In the genomic region with DNA sequence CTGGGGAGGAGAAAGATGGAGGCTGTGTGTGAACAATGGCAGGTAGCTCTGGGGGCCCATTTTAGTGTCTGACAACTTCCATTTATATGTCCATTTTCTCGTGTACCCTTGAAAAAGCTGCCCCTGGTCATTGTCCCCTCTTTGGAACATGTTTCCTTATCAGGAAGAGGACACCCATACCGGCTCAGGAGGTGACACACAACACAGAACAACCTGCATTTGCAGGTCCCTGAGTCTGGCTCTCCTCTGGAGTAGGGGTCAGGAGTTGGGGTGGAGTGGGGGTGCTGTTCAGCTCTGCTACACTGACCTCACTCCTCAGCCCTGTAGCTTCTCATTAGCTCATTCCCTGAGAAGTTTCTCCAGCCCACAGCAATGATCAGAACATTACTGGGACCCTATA, we compare ENCODE assay signal across 29 mouse cellular contexts.
DNase-seq lines count a peak whose midpoint lies in the region; ATAC-seq and TF ChIP-seq lines count a peak whose summit lies in the region.
"Had no signal": no experiment of that assay in that cellular context is flagged by ENCODE, and none has a peak within 500 bp of the region (broad histone marks: within the 10 kb centered on the region; RNA-seq: fewer than 3 reads in every experiment).

No protein-coding gene starts in this region.

- ATAC-seq in intestine, embryonic 14.5 days (replicated peaks; ENCODE audit: low FRiP score, low TSS enrichment, low read depth), result no peak
- ATAC-seq in intestine, embryonic 15.5 days, result no peak
- no peak for ATAC-seq in liver, embryonic 11.5 days (replicated peaks; ENCODE audit: low FRiP score)
- no peak for ATAC-seq in liver, embryonic 12.5 days
- ATAC-seq: activated CD4-positive, CD25-positive, alpha-beta regulatory T cell, adult 4 months; CD4-positive, CD25-positive, alpha-beta regulatory T cell, adult 4 months; forebrain, embryonic 14.5 days; Patski had no signal

- no peak overlapping the region for H3K27ac ChIP-seq in heart, adult 2 months
- H3K27ac ChIP-seq in intestine, embryonic 14.5 days (ENCODE audit: low read depth), result no peak overlapping the region
- no peak overlapping the region for H3K27ac ChIP-seq in intestine, embryonic 15.5 days
- H3K27ac ChIP-seq in liver, embryonic 11.5 days (ENCODE audit: low read depth, low read length), result no peak overlapping the region
- H3K27ac ChIP-seq in liver, embryonic 12.5 days, result no peak overlapping the region
- H3K27ac ChIP-seq: embryonic facial prominence, embryonic 13.5 days; embryonic facial prominence, embryonic 15.5 days; forebrain, embryonic 10.5 days; forebrain, embryonic 12.5 days had no signal

- TF ChIP-seq POLR2A in heart, adult 2 months (IDR thresholded peaks at IDR 0.05; ENCODE audit: insufficient read depth, low read depth, low read length), result no peak

- TF ChIP-seq CTCF in heart, adult 2 months (IDR thresholded peaks at IDR 0.05), result no peak

- peak; percentile 77 for DNase-seq in heart, adult 11 months
- DNase-seq in heart, adult 2 months, result no peak
- DNase-seq in intestine, embryonic 14.5 days (ENCODE audit: low spot score), result peak; percentile 32
- DNase-seq in liver, embryonic 11.5 days (ENCODE audit: low spot score), result peak; percentile 21
- DNase-seq in urinary bladder, postnatal 10 days (ENCODE audit: low spot score), result peak; percentile 2
- no peak for DNase-seq in urinary bladder, postnatal 14 days (ENCODE audit: low spot score)
- DNase-seq: adrenal gland, adult 8-10 months; adrenal gland, postnatal 14 days; adrenal gland, postnatal 36 days; B cell, adult 2 months; cerebellum, adult 11 months; cerebellum, adult 18-20 months; cerebellum, adult 8-10 months; cerebellum, adult 9-11 months; cerebellum, postnatal 14 days; cerebellum, postnatal 36 days; embryo, embryonic 11 days had no signal

- TF ChIP-seq EP300 in heart, adult 2 months (IDR thresholded peaks at IDR 0.05; ENCODE audit: insufficient read depth, low read depth, low read length), result no peak

- H3K79me2 ChIP-seq in heart, adult 2 months (replicated peaks; ENCODE audit: control insufficient read depth, insufficient read depth, low read length), result no peaks in the 10 kb centered on the region

- H3K4me3 ChIP-seq in heart, adult 2 months, result no peak overlapping the region
- no peak overlapping the region for H3K4me3 ChIP-seq in intestine, embryonic 14.5 days (ENCODE audit: low read depth, low read length)
- no peak overlapping the region for H3K4me3 ChIP-seq in intestine, embryonic 15.5 days (replicated peaks)
- H3K4me3 ChIP-seq in liver, embryonic 11.5 days (ENCODE audit: low read depth, low read length), result no peak overlapping the region
- H3K4me3 ChIP-seq in liver, embryonic 12.5 days, result no peak overlapping the region
- H3K4me3 ChIP-seq: embryonic facial prominence, embryonic 13.5 days; embryonic facial prominence, embryonic 15.5 days; erythroblast, embryonic 14.5 days; forebrain, embryonic 10.5 days; forebrain, embryonic 12.5 days had no signal

- no peak overlapping the region for H3K9ac ChIP-seq in heart, adult 2 months (ENCODE audit: low read depth, low read length)
- H3K9ac ChIP-seq in intestine, embryonic 14.5 days (ENCODE audit: low read length), result no peak overlapping the region
- H3K9ac ChIP-seq in intestine, embryonic 15.5 days, result no peak overlapping the region
- H3K9ac ChIP-seq in liver, embryonic 11.5 days (ENCODE audit: low read depth, low read length), result no peak overlapping the region
- no peak overlapping the region for H3K9ac ChIP-seq in liver, embryonic 12.5 days
- H3K9ac ChIP-seq: embryonic facial prominence, embryonic 13.5 days; embryonic facial prominence, embryonic 15.5 days; forebrain, embryonic 12.5 days had no signal

- peaks cover 4% of the 10 kb centered on the region for H3K4me1 ChIP-seq in heart, adult 2 months (ENCODE audit: control insufficient read depth, insufficient read depth, low read length)
- peaks cover 21% of the 10 kb centered on the region for H3K4me1 ChIP-seq in intestine, embryonic 14.5 days (replicated peaks; ENCODE audit: control insufficient read depth, insufficient read depth, low read length)
- H3K4me1 ChIP-seq in intestine, embryonic 15.5 days (replicated peaks), result 0 out of 2 replicates have a peak, but pooled peaks cover 6% of the 10 kb centered on the region
- no peaks in the 10 kb centered on the region for H3K4me1 ChIP-seq in liver, embryonic 11.5 days (replicated peaks; ENCODE audit: control insufficient read depth, insufficient read depth, low read length)
- 0 out of 2 replicates have a peak, but pooled peaks cover 3% of the 10 kb centered on the region for H3K4me1 ChIP-seq in liver, embryonic 12.5 days

- H3K4me2 ChIP-seq in intestine, embryonic 14.5 days (ENCODE audit: low read length), result no peak overlapping the region
- H3K4me2 ChIP-seq in intestine, embryonic 15.5 days (replicated peaks), result no peak overlapping the region
- H3K4me2 ChIP-seq in liver, embryonic 11.5 days, result no peak overlapping the region
- no peak overlapping the region for H3K4me2 ChIP-seq in liver, embryonic 12.5 days
- H3K4me2 ChIP-seq: embryonic facial prominence, embryonic 13.5 days; embryonic facial prominence, embryonic 15.5 days; forebrain, embryonic 12.5 days had no signal

- no peaks in the 10 kb centered on the region for H3K9me3 ChIP-seq in intestine, embryonic 14.5 days (ENCODE audit: control insufficient read depth, low read length)
- no peaks in the 10 kb centered on the region for H3K9me3 ChIP-seq in intestine, embryonic 15.5 days
- H3K9me3 ChIP-seq in liver, embryonic 11.5 days (ENCODE audit: control insufficient read depth, low read length), result no peaks in the 10 kb centered on the region
- no peaks in the 10 kb centered on the region for H3K9me3 ChIP-seq in liver, embryonic 12.5 days (replicated peaks)
- H3K9me3 ChIP-seq: embryonic facial prominence, embryonic 13.5 days; embryonic facial prominence, embryonic 15.5 days; forebrain, embryonic 10.5 days; forebrain, embryonic 12.5 days had no signal

- WGBS in heart, adult 2 months, result 47% methylated on average over 2 of the region's 2 CpGs
- 62% methylated on average over 2 of the region's 2 CpGs for WGBS in intestine, embryonic 14.5 days
- 68% methylated on average over 2 of the region's 2 CpGs for whole genome bisulfite sequencing in intestine, embryonic 15.5 days
- 63% methylated on average over 2 of the region's 2 CpGs for WGBS in liver, embryonic 11.5 days
- WGBS in liver, embryonic 12.5 days (ENCODE audit: insufficient replicate concordance), result 44% methylated on average over 2 of the region's 2 CpGs

- intact Hi-C loops in heart, adult 2 months (cut with DNase I), result no loop called here

- no peaks in the 10 kb centered on the region for H3K27me3 ChIP-seq in heart, adult 2 months (ENCODE audit: control insufficient read depth, insufficient read depth, low read length)
- no peaks in the 10 kb centered on the region for H3K27me3 ChIP-seq in intestine, embryonic 14.5 days (replicated peaks; ENCODE audit: control insufficient read depth, insufficient read depth, low read length)
- H3K27me3 ChIP-seq in intestine, embryonic 15.5 days (replicated peaks), result no peaks in the 10 kb centered on the region
- no peaks in the 10 kb centered on the region for H3K27me3 ChIP-seq in liver, embryonic 11.5 days (replicated peaks; ENCODE audit: control insufficient read depth, insufficient read depth, low read length)
- no peaks in the 10 kb centered on the region for H3K27me3 ChIP-seq in liver, embryonic 12.5 days (replicated peaks)
- H3K27me3 ChIP-seq: embryonic facial prominence, embryonic 13.5 days; embryonic facial prominence, embryonic 15.5 days; forebrain, embryonic 12.5 days; Patski had no signal

- H3K36me3 ChIP-seq in heart, adult 2 months (ENCODE audit: control insufficient read depth, insufficient read depth, low read length), result no peaks in the 10 kb centered on the region
- no peaks in the 10 kb centered on the region for H3K36me3 ChIP-seq in intestine, embryonic 14.5 days (ENCODE audit: control insufficient read depth, insufficient read depth, low read length)
- no peaks in the 10 kb centered on the region for H3K36me3 ChIP-seq in intestine, embryonic 15.5 days
- H3K36me3 ChIP-seq in liver, embryonic 11.5 days (ENCODE audit: control insufficient read depth, insufficient read depth, low read length), result no peaks in the 10 kb centered on the region
- no peaks in the 10 kb centered on the region for H3K36me3 ChIP-seq in liver, embryonic 12.5 days
- H3K36me3 ChIP-seq: embryonic facial prominence, embryonic 13.5 days; embryonic facial prominence, embryonic 15.5 days; forebrain, embryonic 10.5 days; forebrain, embryonic 12.5 days; G1E had no signal

Comparison
In these comparisons a context has a peak if more than half of its experiments do, and no peak if none do; other contexts are left out.
1. DNase-seq: peak in heart, adult 11 months (single experiment), intestine, embryonic 14.5 days (single experiment), liver, embryonic 11.5 days (single experiment) and urinary bladder, postnatal 10 days (single experiment); none in heart, adult 2 months (0 of 2) and urinary bladder, postnatal 14 days (single experiment).